Mouse (Mus musculus) ES-Bruce4 (cell line): ENCODE measurements at regions not wholly inside any gene's neighbourhood (a gene's known extent, or its start where the extent isn't known, plus 50 kb on each side); places are given as distances from the start of the nearest gene placed in this dataset.

ENCODE experiments used
- CTCF ChIP-seq: IDR thresholded peaks from one replicate; pipeline ENCODE4 v1.8.1; 2011; ENCODE audit warnings: low read depth, low read length
- POLR2A ChIP-seq: IDR thresholded peaks from one replicate; pipeline ENCODE4 v1.8.1; 2011; ENCODE audit warnings: low read length; ENCODE audit not compliant: insufficient read depth

GRCm38 (mm10) chr17:48592457-48592856 lies 137.8 kb downstream of the Unc5cl start:
- no peak for TF ChIP-seq POLR2A
- no peak for TF ChIP-seq CTCF
